23 mouse cellular contexts compared by ENCODE assay signal in the genomic region with DNA sequence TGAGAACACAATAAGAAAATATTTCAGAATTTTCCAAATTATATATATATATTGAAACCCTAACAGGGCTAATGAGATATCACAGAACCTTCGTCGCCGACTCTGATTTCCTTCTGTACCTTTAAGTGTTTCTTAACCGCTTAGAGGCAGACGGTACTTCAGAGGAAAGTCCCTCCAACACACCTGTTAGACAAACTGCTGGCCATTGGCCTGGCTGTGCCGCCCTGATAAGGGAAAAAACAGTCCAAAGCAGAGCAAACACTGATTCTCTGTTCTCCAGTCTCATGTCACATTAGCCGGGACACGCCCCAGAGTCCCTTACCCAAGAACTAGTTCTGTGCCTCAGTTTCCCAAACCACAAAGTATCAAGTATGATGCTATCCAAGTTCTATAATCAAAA. TPM values are rescaled to one million over a fixed set of nuclear protein-coding genes. Genes with fewer than 3 reads are reported as not detected.
DNase-seq lines count a peak whose midpoint lies in the region; ATAC-seq and TF ChIP-seq lines count a peak whose summit lies in the region.
"Had no signal": no experiment of that assay in that cellular context is flagged by ENCODE, and none has a peak within 500 bp of the region (broad histone marks: within the 10 kb centered on the region; RNA-seq: fewer than 3 reads in every experiment).

No protein-coding gene starts in this region.

- H3K27me3 ChIP-seq in lung, embryonic 14.5 days (ENCODE audit: insufficient read depth, low read length), result 0 out of 2 replicates have a peak, but pooled peaks cover 2% of the 10 kb centered on the region
- H3K27me3 ChIP-seq in forebrain, embryonic 14.5 days (replicated peaks; ENCODE audit: control insufficient read depth, insufficient read depth, low read length), result peaks cover 7% of the 10 kb centered on the region; the same call in 1 of the 2 replicates

- peak overlapping the region; percentile 54 for H3K4me3 ChIP-seq in lung, embryonic 14.5 days (ENCODE audit: low read depth, low read length)
- H3K4me3 ChIP-seq in forebrain, embryonic 14.5 days (ENCODE audit: low read depth, low read length), result no peak overlapping the region

- intact Hi-C loops in gastrocnemius, postnatal 14 days (cut with DNase I; ENCODE audit: low total_unique reads), result loop anchor here (5.0 kb wide), 1 partner anchor 172 kb away; no protein-coding TSS in a partner anchor

- no peak overlapping the region for H3K9ac ChIP-seq in lung, embryonic 14.5 days
- no peak overlapping the region for H3K9ac ChIP-seq in forebrain, embryonic 14.5 days (ENCODE audit: low read length)
- H3K9ac ChIP-seq: forebrain, postnatal 0 days; heart, embryonic 12.5 days; hindbrain, embryonic 13.5 days; limb, embryonic 15.5 days; liver, embryonic 14.5 days had no signal

- H3K9me3 ChIP-seq in lung, embryonic 14.5 days (ENCODE audit: low read depth, low read length), result no peaks in the 10 kb centered on the region
- H3K9me3 ChIP-seq in forebrain, embryonic 14.5 days (replicated peaks; ENCODE audit: control insufficient read depth, low read length), result no peaks in the 10 kb centered on the region
- H3K9me3 ChIP-seq: forebrain, embryonic 10.5 days; heart, embryonic 12.5 days; hindbrain, embryonic 13.5 days; limb, embryonic 15.5 days had no signal

- H3K4me1 ChIP-seq in lung, embryonic 14.5 days (ENCODE audit: insufficient read depth), result no peaks in the 10 kb centered on the region; the same call in 1 of the 2 replicates
- 0 out of 2 replicates have a peak, but pooled peaks cover 2% of the 10 kb centered on the region for H3K4me1 ChIP-seq in forebrain, embryonic 14.5 days (ENCODE audit: control insufficient read depth, insufficient read depth, low read length)

- no peak for TF ChIP-seq CTCF in lung, embryonic 14.5 days (IDR thresholded peaks at IDR 0.05; ENCODE audit: low read depth)

- H3K27ac ChIP-seq in lung, embryonic 14.5 days (ENCODE audit: low read depth), result no peak overlapping the region
- H3K27ac ChIP-seq in forebrain, embryonic 14.5 days (ENCODE audit: low read depth, low read length), result no peak overlapping the region
- H3K27ac ChIP-seq: hindbrain, embryonic 13.5 days; limb, embryonic 15.5 days; liver, embryonic 14.5 days had no signal

- H3K4me2 ChIP-seq in lung, embryonic 14.5 days, result peak overlapping the region; percentile 98
- H3K4me2 ChIP-seq in forebrain, embryonic 14.5 days (ENCODE audit: low read length), result no peak overlapping the region

- no peaks in the 10 kb centered on the region for H3K36me3 ChIP-seq in lung, embryonic 14.5 days (ENCODE audit: insufficient read depth)
- no peaks in the 10 kb centered on the region for H3K36me3 ChIP-seq in forebrain, embryonic 14.5 days (ENCODE audit: control insufficient read depth, insufficient read depth, low read length)
- H3K36me3 ChIP-seq: forebrain, embryonic 10.5 days; heart, embryonic 12.5 days; hindbrain, embryonic 13.5 days; limb, embryonic 15.5 days had no signal

- DNase-seq in lung, adult 18-20 months, result peak; percentile 10 to 40
- DNase-seq in lung, postnatal 10 days, result no peak
- DNase-seq in lung, embryonic 14.5 days, result no peak
- DNase-seq in lung, postnatal 36 days, result peak; percentile 26
- no peak for DNase-seq in forebrain, embryonic 14.5 days (ENCODE audit: low spot score)
- DNase-seq in thymus, postnatal 10 days (ENCODE audit: low spot score in 2 of 2), result no peak
- DNase-seq in gastrocnemius, postnatal 14 days, result no peak
- DNase-seq: adrenal gland, adult 2 months; cerebellum, adult 11-12 months; cerebellum, postnatal 14 days; forebrain, postnatal 0 days; gastrocnemius, adult 2 months; heart, postnatal 36 days; kidney, adult 11 months; left cerebral cortex, postnatal 4 days; thymus, postnatal 14 days had no signal

- WGBS in lung, embryonic 14.5 days, result 67% methylated on average over 8 of the region's 8 CpGs
- 91% methylated on average over 8 of the region's 8 CpGs for WGBS in forebrain, embryonic 14.5 days

- no peak for ATAC-seq in lung, embryonic 14.5 days (ENCODE audit: insufficient read depth)
- ATAC-seq in forebrain, embryonic 14.5 days, result no peak
- ATAC-seq: forebrain, postnatal 0 days had no signal

RNA-seq across cellular contexts. Expression of a gene that starts 1.9 kb away (rescaled TPM):
- 14.7 and 15.0 TPM in 2 replicates for polyA plus RNA-seq in lung, embryonic 14.5 days (2014; fragmentation: Nextera tagmentation; extraction: Ambion mirVana)
- polyA plus RNA-seq in forebrain, embryonic 14.5 days (2014; fragmentation: Nextera tagmentation; extraction: Ambion mirVana), result 9.9 and 10.9 TPM in 2 replicates
- total RNA-seq in gastrocnemius, postnatal 14 days (2021), result 1 to 10 TPM; 3.8 to 4.6 TPM
- total RNA-seq: MEL; neutrophil, adult 5-6 weeks had no signal

RNA-seq across cellular contexts. Expression of a gene that starts 58.5 kb away (rescaled TPM):
- 38.3 and 40.9 TPM in 2 replicates for polyA plus RNA-seq in lung, embryonic 14.5 days (2014; fragmentation: Nextera tagmentation; extraction: Ambion mirVana)
- 26.4 and 30.6 TPM in 2 replicates for polyA plus RNA-seq in forebrain, embryonic 14.5 days (2014; fragmentation: Nextera tagmentation; extraction: Ambion mirVana)
- 1 to 10 TPM; 3.6 to 4.5 TPM for total RNA-seq in gastrocnemius, postnatal 14 days (2021)

RNA-seq across cellular contexts. Expression of a gene that starts 58.5 kb away (rescaled TPM):
- 19.8 and 21.2 TPM in 2 replicates for polyA plus RNA-seq in lung, embryonic 14.5 days (2014; fragmentation: Nextera tagmentation; extraction: Ambion mirVana)
- polyA plus RNA-seq in forebrain, embryonic 14.5 days (2014; fragmentation: Nextera tagmentation; extraction: Ambion mirVana), result 73.4 and 79.1 TPM in 2 replicates
- 10 to 100 TPM; 13.4 to 14.2 TPM for total RNA-seq in gastrocnemius, postnatal 14 days (2021)

Comparison
In these comparisons a context has a peak if more than half of its experiments do, and no peak if none do; other contexts are left out.
1. DNase-seq: peak in lung, adult 18-20 months (2 of 2) and lung, postnatal 36 days (single experiment); none in lung, postnatal 10 days (single experiment), lung, embryonic 14.5 days (single experiment), forebrain, embryonic 14.5 days (single experiment), thymus, postnatal 10 days (0 of 2) and gastrocnemius, postnatal 14 days (single experiment).